Mouse (Mus musculus): Measurements from ENCODE around the gene Dnah2.

DNA sequence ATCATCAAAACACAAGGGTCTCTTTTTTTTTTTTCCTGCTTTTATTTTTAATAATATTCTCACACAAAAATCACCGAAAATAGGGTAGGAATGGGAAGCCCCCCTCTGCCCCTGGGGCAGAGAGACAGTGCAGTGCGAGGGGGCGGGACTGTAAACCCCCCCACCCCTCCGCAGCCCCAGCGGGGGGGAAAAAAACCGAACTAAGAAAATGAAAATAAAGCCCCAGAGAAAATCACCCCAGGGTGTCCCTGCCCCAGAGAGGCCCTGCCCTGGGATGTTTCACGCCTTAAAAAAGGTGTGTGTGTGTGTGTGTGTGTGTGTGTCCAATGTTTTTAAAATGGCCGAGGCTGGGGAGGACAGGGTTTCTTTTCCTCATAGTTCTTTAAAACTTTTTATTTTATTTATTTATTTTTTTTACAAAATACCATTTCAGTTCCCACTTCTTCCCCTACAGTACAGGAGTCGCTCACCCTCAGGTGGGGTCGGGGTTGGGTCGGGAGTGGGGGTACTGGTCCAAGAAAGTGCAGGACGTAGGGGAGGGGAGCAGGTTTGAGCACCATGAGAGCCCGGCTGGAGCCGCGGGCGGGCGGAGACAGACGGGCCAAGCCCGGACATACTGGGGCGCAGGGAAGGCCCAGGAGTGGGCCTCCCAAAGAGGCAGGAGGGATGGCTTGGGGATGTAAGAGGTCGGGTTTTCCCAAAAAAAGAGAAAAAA, 150.3 kb downstream of the Dnah2 start:
- TF ChIP-seq POLR2A (IDR thresholded peaks at IDR 0.05; ENCODE audit: borderline replicate concordance, control insufficient read depth, low read depth, low read length) (no peak), CTCF (IDR thresholded peaks at IDR 0.05; ENCODE audit: control insufficient read depth, insufficient read depth, low read length) (no peak)
